Mouse (Mus musculus): ENCODE data around the gene Nup62.
"Not testable (repeated sequence)": the region's sequence is repeated elsewhere in the genome, so short reads cannot be mapped to it uniquely, and the experiment has no call there.

The Nup62 gene

DNA sequence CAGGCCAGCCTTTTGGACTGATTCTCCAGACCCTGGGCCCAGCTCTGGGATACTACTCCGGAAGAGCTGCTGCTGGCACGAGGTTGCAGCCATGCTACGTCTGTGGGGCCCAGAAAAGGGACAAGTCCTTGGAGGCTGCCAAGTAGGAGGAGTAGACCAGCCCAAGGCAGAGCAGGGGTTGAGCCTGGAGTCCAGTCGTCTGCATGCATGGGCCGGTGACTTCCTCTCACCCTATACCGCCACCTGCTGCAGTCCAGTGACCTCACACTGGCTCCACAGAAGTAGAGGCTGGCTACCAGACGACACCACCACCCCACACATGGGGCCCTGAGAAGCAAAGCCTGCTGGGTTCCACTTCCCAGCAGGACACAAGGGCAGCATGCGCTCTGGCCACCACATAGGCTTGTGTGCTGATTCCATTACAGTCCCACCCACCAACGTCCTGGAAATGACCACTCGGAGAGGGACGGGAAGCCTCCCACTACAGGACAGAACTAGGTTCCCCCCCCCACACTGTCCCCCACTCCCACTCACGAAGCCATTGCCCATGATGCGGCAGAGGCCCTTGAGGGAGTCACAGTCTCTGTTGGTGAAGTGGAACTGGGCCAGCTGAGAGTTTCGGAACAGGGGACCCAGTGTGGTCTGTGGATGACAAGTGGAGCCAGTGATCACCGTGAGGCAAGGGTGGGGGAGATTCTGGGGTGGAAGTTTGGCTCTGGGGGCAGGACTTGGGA lies 50.6 kb downstream of the Nup62 start:
- DNase-seq, result peak; percentile 75

DNA sequence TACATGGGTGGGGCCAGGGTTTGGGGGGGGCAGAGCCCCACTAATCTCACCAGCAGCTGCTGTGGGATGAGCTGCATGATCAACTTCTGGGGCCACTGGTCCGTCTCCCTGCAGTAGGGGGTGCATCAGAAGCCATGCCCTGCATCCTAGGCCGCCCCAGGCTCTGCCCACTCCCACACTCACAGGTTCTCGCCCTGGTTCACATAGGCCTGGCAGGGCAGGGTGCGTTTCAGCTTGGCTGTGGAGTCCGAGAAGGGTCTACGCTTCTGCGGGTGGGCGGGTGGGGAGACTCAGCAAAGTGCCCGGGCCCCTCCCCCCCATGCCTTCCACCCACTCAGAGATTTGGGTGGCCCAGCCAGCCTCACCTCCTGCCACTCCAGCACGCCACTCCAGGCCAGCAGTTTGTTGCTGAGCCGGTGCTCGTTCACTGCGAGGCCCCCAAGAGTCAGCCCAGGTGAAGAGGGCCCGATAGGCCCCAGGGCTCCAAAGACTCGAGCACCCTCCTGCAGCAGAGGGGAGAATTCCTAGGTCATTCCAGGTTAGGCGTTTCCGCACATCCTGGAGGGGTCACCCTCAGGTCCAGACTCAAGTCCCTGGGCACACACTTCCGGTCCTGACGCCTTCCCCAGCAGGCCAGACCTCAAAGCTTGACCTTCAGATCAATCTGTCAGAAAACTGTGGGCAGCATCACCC lies 51.3 kb downstream of the Nup62 start:
- peak; percentile 69 for DNase-seq

- DNase-seq, result peak; percentile 52
Observed at GRCm38 (mm10) chr7:44867802-44868201, 51.9 kb downstream of the Nup62 start.

GRCm38 (mm10) chr7:44868465-44868864 lies 52.6 kb downstream of the Nup62 start:
- peak; percentile 59 for DNase-seq

DNA sequence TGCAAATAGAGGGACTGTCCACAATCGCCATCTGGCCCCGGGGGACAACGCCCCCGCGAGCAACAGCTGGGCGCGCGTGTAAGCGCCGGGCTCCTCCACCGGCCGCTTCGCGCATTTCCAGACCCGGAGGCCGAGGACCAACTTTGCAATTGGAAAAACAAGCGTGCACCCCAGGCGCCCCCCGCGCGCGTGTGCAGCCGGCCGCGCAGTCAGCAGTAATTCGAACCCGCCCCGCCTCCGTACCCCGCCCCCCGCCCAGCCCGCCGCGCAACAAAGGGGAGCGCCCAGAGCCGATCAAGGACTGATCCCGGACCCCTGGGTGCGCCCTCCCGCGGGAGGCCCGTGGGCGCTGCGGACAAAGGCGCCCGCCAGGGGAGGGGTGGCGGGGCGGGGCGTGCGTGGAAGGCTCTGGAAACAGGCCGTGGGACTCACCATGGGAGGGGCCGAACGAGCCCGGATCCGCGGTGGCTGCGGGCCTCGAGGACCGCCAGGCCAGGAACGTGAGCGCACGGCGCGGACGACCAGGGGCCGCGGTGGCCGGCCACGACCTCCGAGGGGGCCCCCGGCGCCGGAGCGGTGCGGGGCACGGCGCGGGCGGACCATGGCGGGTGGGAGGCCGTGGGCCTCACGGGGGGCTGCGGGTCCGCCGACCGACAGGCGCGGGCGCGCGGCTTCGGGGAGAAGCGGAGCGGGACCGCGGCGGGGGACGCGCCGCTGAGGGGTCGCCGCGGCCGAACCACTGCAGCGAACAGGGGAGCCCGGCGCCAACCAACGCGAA lies 53.2 kb downstream of the Nup62 start:
- DNase-seq, result peak; percentile 81

DNA sequence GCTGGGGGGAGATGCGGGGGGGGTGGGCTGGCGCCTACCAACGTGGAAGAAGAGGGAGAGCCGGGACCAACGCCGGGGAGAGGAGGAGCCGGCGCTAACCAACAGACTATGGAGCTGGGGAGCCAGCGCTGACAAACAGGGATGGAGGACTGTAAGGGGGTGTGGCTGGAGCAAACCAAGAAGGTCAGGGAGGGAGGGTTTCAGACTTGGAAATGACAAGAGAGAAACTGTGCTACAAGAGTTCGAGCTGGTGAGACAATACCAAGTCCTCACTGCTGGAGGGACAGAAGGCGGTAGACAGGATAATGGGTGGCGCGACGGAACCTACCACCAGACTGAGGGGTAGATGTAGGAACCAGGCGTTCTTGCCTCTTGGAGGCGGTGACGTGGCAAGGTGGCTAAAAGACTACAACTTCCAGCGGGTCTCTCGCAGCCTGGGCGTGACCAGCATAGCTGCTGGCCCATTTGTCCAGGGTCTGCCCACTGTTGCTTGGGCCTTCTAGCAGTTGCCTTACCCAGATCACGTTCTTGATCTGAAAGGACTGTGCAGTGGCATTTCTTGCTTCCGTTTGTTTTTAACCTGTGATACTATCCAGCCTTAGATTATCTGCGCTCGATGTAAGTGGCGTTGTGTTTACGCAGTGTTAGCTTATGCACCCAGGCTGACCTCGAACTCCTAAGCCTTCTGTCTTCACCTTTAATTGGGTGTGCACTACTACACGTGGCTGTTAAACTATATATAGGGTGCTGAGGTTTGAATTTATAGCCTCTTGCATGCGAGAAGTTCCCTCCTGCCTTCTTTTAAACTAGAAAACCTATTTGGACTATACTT lies 54.0 kb downstream of the Nup62 start, which contains the start of gene Ptov1:
TSS of gene Ptov1 (minus strand) at position 92 of the 832 bp plus-strand sequence.
- peak; percentile 99 for DNase-seq

DNA sequence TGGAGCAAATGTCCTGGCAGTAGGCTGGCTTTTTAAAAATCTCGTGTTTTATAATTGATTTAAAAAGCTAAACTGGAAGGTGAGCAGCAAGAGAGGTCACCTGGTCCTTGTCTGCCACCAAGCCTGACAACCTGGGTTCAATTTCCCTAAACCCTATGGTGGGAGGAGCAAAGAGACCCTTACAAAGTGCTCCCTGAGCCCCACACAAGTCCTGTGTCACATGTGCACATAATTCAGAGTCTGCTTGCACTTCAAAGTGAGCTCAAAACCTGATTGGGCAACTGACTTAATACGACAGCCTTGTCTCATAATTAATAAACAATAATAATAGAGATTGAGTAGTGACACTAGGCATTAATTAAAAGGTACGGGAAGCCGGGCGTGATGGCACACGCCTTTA lies 54.7 kb downstream of the Nup62 start:
- peak; percentile 58 for DNase-seq

DNA sequence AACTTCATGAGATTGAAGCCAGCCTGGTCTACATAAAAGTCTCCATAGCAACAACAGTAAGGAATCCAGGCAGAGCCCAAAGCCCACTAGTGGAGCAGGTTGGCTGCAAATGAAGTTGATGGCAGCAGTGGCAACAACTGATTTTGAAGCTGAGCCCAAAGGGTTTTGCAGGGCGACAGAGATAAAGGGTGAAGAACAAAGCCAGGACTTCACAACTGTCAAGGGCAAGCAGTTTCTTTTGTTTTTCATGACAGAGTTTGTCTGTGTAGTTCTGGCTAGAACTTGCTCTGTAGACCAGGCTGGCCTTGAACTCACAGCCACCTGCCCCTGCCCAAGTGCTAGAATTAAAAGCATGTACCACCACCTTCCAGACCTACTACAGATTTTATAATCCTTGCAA lies 55.3 kb downstream of the Nup62 start:
- peak; percentile 44 for DNase-seq

DNA sequence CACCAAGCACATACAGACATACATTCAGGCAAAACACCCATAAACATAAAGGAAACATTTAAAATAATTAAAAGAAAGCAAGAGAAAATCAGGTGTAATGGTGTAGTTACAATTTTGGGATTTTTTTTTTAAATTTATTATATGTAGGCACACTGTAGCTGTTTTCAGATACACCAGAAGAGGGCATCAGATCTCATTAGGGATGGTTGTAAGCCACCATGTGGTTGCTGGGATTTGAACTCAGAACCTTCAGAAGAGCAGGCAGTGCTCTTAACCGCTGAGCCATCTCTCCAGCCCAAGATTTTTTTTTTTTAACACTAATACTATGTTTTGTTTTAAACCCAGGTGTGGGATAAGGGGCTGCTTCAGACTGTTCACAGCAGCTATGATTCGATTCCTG lies 55.9 kb downstream of the Nup62 start:
- not testable (repeated sequence) for DNase-seq

DNA sequence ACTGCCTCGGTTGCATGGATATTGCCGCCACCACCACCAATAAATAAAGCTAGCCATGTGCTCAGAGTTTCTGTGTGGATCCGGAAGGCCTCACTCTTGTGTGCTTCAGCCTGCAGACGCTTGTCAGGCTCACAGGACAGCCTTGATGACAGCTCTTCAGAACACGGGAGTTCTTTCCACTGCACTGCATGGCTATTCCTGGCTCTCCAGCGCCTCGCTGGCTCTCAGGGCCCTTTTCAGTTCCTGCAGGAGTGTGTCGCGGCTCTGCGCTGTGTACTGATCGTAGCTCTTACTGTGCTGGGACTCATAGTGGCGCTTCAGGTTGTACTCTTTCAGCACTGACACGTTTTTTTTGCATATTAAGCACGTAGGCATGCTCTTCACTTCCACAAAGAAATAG lies 61.9 kb downstream of the Nup62 start:
- DNase-seq, result no peak

Measured in cerebellum, adult 11-12 months (tissue).